Mouse (Mus musculus) retina, postnatal 1 day (tissue): Measurements from ENCODE around the gene 4921507P07Rik.
"Not testable (repeated sequence)": the region's sequence is repeated elsewhere in the genome, so short reads cannot be mapped to it uniquely, and the experiment has no call there.

Experiments used
- DNase-seq: peaks from one replicate; pipeline ENCODE4 v3.0.0-alpha.2; 2012

The 4921507P07Rik gene

GRCm38 (mm10) chr6:50596301-50597211 is at the start of gene 4921507P07Rik:
Gene 4921507P07Rik (minus strand): TSS chr6:50596632.
- DNase-seq: peak; percentile 97

GRCm38 (mm10) chr6:50644701-50645100 is 48.3 kb upstream of the 4921507P07Rik start:
- no peak for DNase-seq

GRCm38 (mm10) chr6:50641898-50642297 is 45.5 kb upstream of the 4921507P07Rik start:
- peak; percentile 52 for DNase-seq

- DNase-seq: no peak
These were observed 43.9 kb upstream of the 4921507P07Rik start for GRCm38 (mm10) chr6:50640377-50640776.

GRCm38 (mm10) chr6:50639656-50640055 is 43.2 kb upstream of the 4921507P07Rik start:
- no peak for DNase-seq

GRCm38 (mm10) chr6:50626170-50626569 is 29.7 kb upstream of the 4921507P07Rik start:
- not testable (repeated sequence) for DNase-seq

- not testable (repeated sequence) for DNase-seq
These were observed 21.8 kb upstream of the 4921507P07Rik start for GRCm38 (mm10) chr6:50618273-50618672.

- peak; percentile 79 for DNase-seq
These were observed 5.2 kb upstream of the 4921507P07Rik start for GRCm38 (mm10) chr6:50601620-50602019.

GRCm38 (mm10) chr6:50598560-50598959 is 2.1 kb upstream of the 4921507P07Rik start:
- no peak for DNase-seq

GRCm38 (mm10) chr6:50594372-50594771 is 2.1 kb downstream of the 4921507P07Rik start:
- DNase-seq: no peak

GRCm38 (mm10) chr6:50593334-50593845 is 3.0 kb downstream of the 4921507P07Rik start:
- DNase-seq: peak; percentile 9

- no peak for DNase-seq
These were observed 6.2 kb downstream of the 4921507P07Rik start for GRCm38 (mm10) chr6:50590234-50590633.

GRCm38 (mm10) chr6:50588251-50588650 is 8.2 kb downstream of the 4921507P07Rik start:
- peak; percentile 86 for DNase-seq

- no peak for DNase-seq
These were observed 9.0 kb downstream of the 4921507P07Rik start for GRCm38 (mm10) chr6:50587412-50587811.

- no peak for DNase-seq
These were observed 10.1 kb downstream of the 4921507P07Rik start for GRCm38 (mm10) chr6:50586316-50586715.

GRCm38 (mm10) chr6:50585733-50586132 is 10.7 kb downstream of the 4921507P07Rik start:
- no peak for DNase-seq

- DNase-seq: no peak
These were observed 24.8 kb downstream of the 4921507P07Rik start for GRCm38 (mm10) chr6:50571661-50572060.

GRCm38 (mm10) chr6:50566997-50567255 is 29.5 kb downstream of the 4921507P07Rik start:
- DNase-seq: no peak

- DNase-seq: peak; percentile 100
These were observed 30.1 kb downstream of the 4921507P07Rik start, which contains the start of gene Cycs for GRCm38 (mm10) chr6:50566141-50566996. Gene Cycs (minus strand): TSS chr6:50566538.

- no peak for DNase-seq
These were observed 32.8 kb downstream of the 4921507P07Rik start for GRCm38 (mm10) chr6:50563651-50564050.

- DNase-seq: no peak
These were observed 34.0 kb downstream of the 4921507P07Rik start for GRCm38 (mm10) chr6:50562421-50562820.

- DNase-seq: no peak
These were observed 35.7 kb downstream of the 4921507P07Rik start for GRCm38 (mm10) chr6:50560776-50561175.

GRCm38 (mm10) chr6:50558877-50559276 is 37.6 kb downstream of the 4921507P07Rik start:
- no peak for DNase-seq
